Mouse (Mus musculus) stomach, postnatal 0 days (tissue): ENCODE results near the gene Hbb-bh1. TPM values are rescaled to one million over a fixed set of nuclear protein-coding genes. Genes with fewer than 3 reads are reported as not detected.

Source experiments
- ATAC-seq: fragments of 200-750 bp; cut with Nextera tagmentation; 2 replicates; pipeline ENCODE4 v1.8.0; 2017; ENCODE audit not compliant: low FRiP score, low TSS enrichment
- DNase-seq: peaks from one replicate; pipeline ENCODE4 v3.0.0-alpha.2; 2016; ENCODE audit warnings: low spot score
- H3K27ac ChIP-seq: fragments of 300-500 bp; sonication (generic); replicated peaks from 2 replicates; pipeline ENCODE4 v1.5.1; 2014; ENCODE audit warnings: mild to moderate bottlenecking, control low read depth
- H3K27me3 ChIP-seq: fragments of 300-500 bp; sonication (generic); 2 replicates; pipeline ENCODE4 v1.6.1; 2014; ENCODE audit warnings: low read length; ENCODE audit not compliant: control insufficient read depth, insufficient read depth
- H3K36me3 ChIP-seq: fragments of 300-500 bp; sonication (generic); 2 replicates; pipeline ENCODE4 v1.6.1; 2014; ENCODE audit warnings: low read length, mixed read lengths; ENCODE audit not compliant: control insufficient read depth, insufficient read depth
- H3K4me1 ChIP-seq: fragments of 300-500 bp; sonication (generic); replicated peaks from 2 replicates; pipeline ENCODE4 v1.6.1; 2014; ENCODE audit warnings: antibody characterized with exemption; ENCODE audit not compliant: control insufficient read depth, insufficient read depth
- H3K4me2 ChIP-seq: fragments of 300-500 bp; sonication (generic); replicated peaks from 2 replicates; pipeline ENCODE4 v1.6.1; 2014; ENCODE audit warnings: low read depth, mild to moderate bottlenecking, control low read depth, moderate library complexity
- H3K4me3 ChIP-seq: fragments of 300-500 bp; sonication (generic); 2 replicates; pipeline ENCODE4 v1.5.1; 2014; ENCODE audit warnings: low read depth, low read length, control low read depth
- H3K9ac ChIP-seq: fragments of 300-500 bp; sonication (generic); 2 replicates; pipeline ENCODE4 v1.6.1; 2014; ENCODE audit warnings: mild to moderate bottlenecking, low read length, control low read depth, mixed read lengths
- H3K9me3 ChIP-seq: fragments of 300-500 bp; sonication (generic); 2 replicates; pipeline ENCODE4 v1.6.1; 2016; ENCODE audit warnings: low read length; ENCODE audit not compliant: control insufficient read depth
- CTCF ChIP-seq: IDR thresholded peaks from 2 replicates; pipeline ENCODE4 v1.5.1; 2016; ENCODE audit warnings: antibody characterized with exemption, low read depth, mild to moderate bottlenecking, moderate library complexity
- EP300 ChIP-seq: optimal IDR thresholded peaks from 2 replicates; pipeline ENCODE3; 2016; ENCODE audit warnings: antibody characterized with exemption
- WGBS: fragments of 180-500 bp; shearing (Covaris S2); extraction: QIAGEN DNeasy Blood & Tissue Kit; methylation state at CpG from one replicate; pipeline ENCODE4 v1.1.7; 2014; 5-methylcytosine and 5-hydroxymethylcytosine counted together
- polyA plus RNA-seq: library from polyadenylated mRNA; unstranded; fragments of >200 nt; fragmentation: Nextera tagmentation; extraction: Ambion mirVana; gene quantifications from 2 replicates; pipeline ENCODE4 v1.2.1, GENCODE M21; 2015

Hbb-bh1 gene
- polyA plus RNA-seq, result not detected in 2 replicates

GRCm38 (mm10) chr7:103843034-103843433, at the start of gene Hbb-bh1:
Gene Hbb-bh1, minus strand, starts transcription at chr7:103843164.
- Histone ChIP-seq H3K36me3 (no peaks in the 10 kb centered on the region), H3K4me3 (no peak within 1 kb of the TSS), H3K9ac (no peak within 1 kb of the TSS), H3K27ac (no peak within 1 kb of the TSS), H3K27me3 (no peaks in the 10 kb centered on the region), H3K9me3 (no peaks in the 10 kb centered on the region), H3K4me2 (no peak within 1 kb of the TSS), H3K4me1 (no peaks in the 10 kb centered on the region)
- no peak for DNase-seq
- no peak for TF ChIP-seq CTCF
- no peak for TF ChIP-seq EP300
- no peak for ATAC-seq
- 75% methylated on average over 2 of the region's 2 CpGs for WGBS

- H3K9ac ChIP-seq, result no peak within 1 kb of the TSS
- no peak for ATAC-seq
- no peaks in the 10 kb centered on the region for H3K9me3 ChIP-seq
- DNase-seq, result no peak
- no peak within 1 kb of the TSS for H3K4me2 ChIP-seq
- H3K27me3 ChIP-seq, result no peaks in the 10 kb centered on the region
- no peaks in the 10 kb centered on the region for H3K36me3 ChIP-seq
- no peak within 1 kb of the TSS for H3K27ac ChIP-seq
- no peak within 1 kb of the TSS for H3K4me3 ChIP-seq
- TF ChIP-seq CTCF (no peak), EP300 (no peak)
- H3K4me1 ChIP-seq, result no peaks in the 10 kb centered on the region
These were observed 43.2 kb upstream of the Hbb-bh1 start, which contains the start of gene Olfr66 for GRCm38 (mm10) chr7:103886152-103886551. Gene Olfr66, minus strand, starts transcription at chr7:103886252.

DNA sequence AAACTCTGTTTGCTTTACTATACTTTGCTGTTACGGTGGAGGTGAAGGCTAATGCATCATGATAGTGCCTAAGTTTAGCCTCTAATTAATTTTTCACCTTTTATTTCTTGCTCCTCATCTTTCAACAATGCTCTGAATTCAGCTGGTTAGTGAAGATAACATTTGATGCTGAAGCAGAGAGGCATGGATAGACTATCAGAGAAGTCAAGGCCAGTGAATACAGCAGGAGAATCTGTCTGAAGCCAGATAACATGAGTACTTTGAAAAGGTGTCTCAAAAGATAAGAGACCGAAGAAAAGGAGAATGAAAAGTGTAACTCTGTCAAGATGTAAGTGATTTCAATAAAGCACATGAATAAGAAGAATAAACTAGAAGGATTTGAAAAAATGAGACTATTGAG, 34.1 kb upstream of the Hbb-bh1 start:
- no peaks in the 10 kb centered on the region for H3K36me3 ChIP-seq
- H3K4me1 ChIP-seq, result no peaks in the 10 kb centered on the region
- 67% methylated on average over 2 of the region's 2 CpGs for WGBS
- H3K27me3 ChIP-seq, result no peaks in the 10 kb centered on the region
- no peak overlapping the region for H3K9ac ChIP-seq
- H3K4me2 ChIP-seq, result no peak overlapping the region
- no peak overlapping the region for H3K4me3 ChIP-seq
- no peak overlapping the region for H3K27ac ChIP-seq
- DNase-seq, result no peak
- H3K9me3 ChIP-seq, result no peaks in the 10 kb centered on the region
- TF ChIP-seq CTCF, result no peak
- TF ChIP-seq EP300, result no peak
- no peak for ATAC-seq

DNA sequence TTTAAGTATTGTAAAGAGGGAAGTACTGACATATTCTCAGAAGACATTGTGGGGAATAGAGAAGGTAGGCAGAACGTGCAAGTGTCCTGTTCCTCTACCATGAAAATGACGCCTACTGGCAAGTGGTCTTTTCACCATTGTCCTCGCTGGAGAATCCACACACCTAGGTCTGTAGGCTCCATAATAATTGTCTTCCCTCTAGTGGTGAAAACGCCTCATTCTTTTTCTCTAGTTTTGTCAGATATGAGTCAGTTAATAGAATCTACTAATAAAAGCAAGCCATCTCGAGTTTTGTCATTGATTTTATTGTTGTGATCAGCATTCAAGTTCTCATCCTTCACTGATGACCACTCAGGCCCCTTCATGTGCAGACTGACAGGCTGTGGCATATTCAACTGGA, 31.5 kb upstream of the Hbb-bh1 start:
- TF ChIP-seq CTCF (0 out of 2 replicates have a peak, but pooled peaks have one; percentile 17), EP300 (no peak)
- Histone ChIP-seq H3K27ac (no peak overlapping the region), H3K4me3 (no peak overlapping the region), H3K36me3 (no peaks in the 10 kb centered on the region), H3K9ac (no peak overlapping the region), H3K27me3 (no peaks in the 10 kb centered on the region), H3K4me2 (no peak overlapping the region), H3K4me1 (no peaks in the 10 kb centered on the region), H3K9me3 (no peaks in the 10 kb centered on the region)
- 43% methylated on average over 5 of the region's 5 CpGs for WGBS
- DNase-seq (no peak), ATAC-seq (no peak)

DNA sequence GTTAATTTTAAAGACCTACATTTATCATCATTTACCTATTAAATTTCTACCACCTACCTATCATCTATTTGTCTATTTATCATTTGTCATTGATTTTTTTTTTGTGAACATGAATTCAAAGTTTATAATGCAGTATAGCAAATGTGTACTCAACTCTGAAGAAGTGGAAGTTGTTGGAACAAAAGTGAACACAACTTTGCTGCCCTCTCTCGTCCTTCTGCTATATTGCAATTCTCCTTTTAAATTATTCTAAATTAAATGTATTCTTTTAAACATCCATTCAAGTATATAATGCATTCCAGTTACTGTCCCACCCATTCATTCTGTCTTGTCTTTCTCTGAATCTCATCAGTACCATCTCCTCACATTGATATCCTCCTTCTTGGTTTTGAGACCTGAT, 30.1 kb upstream of the Hbb-bh1 start:
- no peak overlapping the region for H3K27ac ChIP-seq
- H3K4me3 ChIP-seq, result no peak overlapping the region
- H3K36me3 ChIP-seq, result no peaks in the 10 kb centered on the region
- TF ChIP-seq CTCF (peak; percentile 62), EP300 (no peak)
- ATAC-seq (no peak), DNase-seq (no peak)
- no peaks in the 10 kb centered on the region for H3K4me1 ChIP-seq
- no peaks in the 10 kb centered on the region for H3K9me3 ChIP-seq
- H3K27me3 ChIP-seq, result no peaks in the 10 kb centered on the region
- H3K9ac ChIP-seq, result no peak overlapping the region
- WGBS, result 2% methylated on average over 1 of the region's 1 CpGs
- H3K4me2 ChIP-seq, result no peak overlapping the region

- H3K9ac ChIP-seq, result no peak overlapping the region
- DNase-seq, result no peak
- H3K36me3 ChIP-seq, result no peaks in the 10 kb centered on the region
- H3K9me3 ChIP-seq, result no peaks in the 10 kb centered on the region
- ATAC-seq, result no peak
- H3K27me3 ChIP-seq, result no peaks in the 10 kb centered on the region
- H3K4me1 ChIP-seq, result no peaks in the 10 kb centered on the region
- H3K27ac ChIP-seq, result no peak overlapping the region
- H3K4me3 ChIP-seq, result no peak overlapping the region
- no peak overlapping the region for H3K4me2 ChIP-seq
- TF ChIP-seq CTCF, result no peak
- no peak for TF ChIP-seq EP300
These were observed 27.7 kb upstream of the Hbb-bh1 start for GRCm38 (mm10) chr7:103870667-103871066.
